Mouse (Mus musculus) spleen, adult 2 months (tissue): Measurements from ENCODE around the gene Gm11639. TPM values are rescaled to one million over a fixed set of nuclear protein-coding genes. Genes with fewer than 3 reads are reported as not detected.

Experiments
- DNase-seq, 2 experiments: peaks; one replicate each; pipeline versions ENCODE4 v3.0.0 to v3.0.0-alpha.2; 2012 to 2021; ENCODE audit warnings: low spot score in 2 of 2, low read depth in 1 of 2
- H3K27ac ChIP-seq: fragments of 200-500 bp; 2 replicates; pipeline ENCODE4 v1.5.1; 2012; ENCODE audit warnings: low read length, inconsistent platforms; ENCODE audit not compliant: insufficient read depth
- H3K27me3 ChIP-seq: fragments of 200-500 bp; 2 replicates; pipeline ENCODE4 v1.6.1; 2012; ENCODE audit warnings: mild to moderate bottlenecking, moderate library complexity, low read length, inconsistent platforms; ENCODE audit not compliant: control insufficient read depth, insufficient read depth
- H3K36me3 ChIP-seq: fragments of 200-500 bp; 2 replicates; pipeline ENCODE4 v1.6.1; 2012; ENCODE audit warnings: mild to moderate bottlenecking, low read length, inconsistent platforms; ENCODE audit not compliant: control insufficient read depth, insufficient read depth
- H3K4me1 ChIP-seq: fragments of 200-500 bp; 2 replicates; pipeline ENCODE4 v1.6.1; 2011; ENCODE audit warnings: inconsistent platforms; ENCODE audit not compliant: control insufficient read depth, insufficient read depth, insufficient read length
- H3K4me3 ChIP-seq: fragments of 200-500 bp; 2 replicates; pipeline ENCODE4 v1.5.1; 2011; ENCODE audit warnings: mild to moderate bottlenecking, inconsistent platforms; ENCODE audit not compliant: insufficient read depth, insufficient read length; ENCODE audit errors: extremely low read depth
- CTCF ChIP-seq: fragments of 200-500 bp; IDR thresholded peaks from 2 replicates; pipeline ENCODE4 v1.5.1; 2011; ENCODE audit warnings: mild to moderate bottlenecking, inconsistent platforms; ENCODE audit not compliant: insufficient read depth, insufficient read length, insufficient replicate concordance; ENCODE audit errors: extremely low read depth
- POLR2A ChIP-seq: fragments of 200-500 bp; IDR thresholded peaks from 2 replicates; pipeline ENCODE4 v1.6.1; 2011; ENCODE audit warnings: low read depth, low read length, inconsistent platforms
- WGBS: fragments of 180-500 bp; shearing (Covaris S2); methylation state at CpG from one replicate; pipeline ENCODE4 v1.1.7; 2018; 5-methylcytosine and 5-hydroxymethylcytosine counted together
- polyA plus RNA-seq: library from polyadenylated mRNA; depleted of rRNA; stranded (reverse); fragments of >200 nt; gene quantifications from 2 replicates; pipeline ENCODE4 v1.2.3, GENCODE M21; 2012

Gm11639 gene
- polyA plus RNA-seq, 1 experiment, result not detected

DNA sequence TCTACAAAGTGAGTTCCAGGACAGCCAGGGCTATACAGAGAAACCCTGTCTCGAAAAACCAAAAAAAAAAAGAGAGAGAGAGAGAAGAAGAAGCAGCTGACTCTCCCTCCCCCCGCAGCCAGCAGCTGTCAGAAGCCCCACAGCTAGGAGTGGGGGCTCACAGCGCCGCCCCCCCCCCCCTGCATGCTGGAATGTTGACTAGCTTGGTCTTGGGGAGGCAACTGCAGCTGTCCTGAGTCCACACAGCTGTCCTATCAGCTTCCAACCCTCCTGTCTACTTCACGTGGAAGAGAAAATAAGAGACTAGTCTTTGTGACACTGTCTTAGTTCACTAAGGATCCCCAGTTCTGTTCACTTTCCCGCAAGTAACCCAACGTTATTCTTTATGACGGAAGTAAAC, 287.0 kb downstream of the Gm11639 start:
- TF ChIP-seq CTCF (no peak), POLR2A (no peak)
- DNase-seq, result no peak
- WGBS, result 80% methylated on average over 8 of the region's 8 CpGs

DNA sequence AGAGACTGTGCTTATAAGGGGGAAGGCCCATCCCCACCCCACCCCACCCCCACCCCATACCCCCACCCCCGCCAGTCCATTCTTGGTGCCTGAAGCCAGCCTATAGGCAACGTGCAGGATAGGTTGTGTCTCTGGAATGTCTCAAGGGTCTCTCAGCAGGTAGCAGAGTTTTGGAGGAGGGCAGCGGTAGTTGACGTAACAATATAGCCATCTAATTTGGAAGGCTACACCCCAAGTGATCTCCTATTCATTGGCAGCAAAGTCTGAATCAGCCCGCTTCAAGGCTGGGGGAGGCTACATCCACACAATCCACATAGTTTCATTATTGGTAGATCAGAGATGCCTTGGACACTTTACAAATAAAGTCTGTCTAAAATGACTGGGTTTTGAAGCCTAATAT, 292.5 kb downstream of the Gm11639 start:
- no peak overlapping the region for H3K27ac ChIP-seq
- no peak for TF ChIP-seq CTCF
- TF ChIP-seq POLR2A, result no peak
- no peaks in the 10 kb centered on the region for H3K27me3 ChIP-seq
- H3K36me3 ChIP-seq, result no peaks in the 10 kb centered on the region
- no peaks in the 10 kb centered on the region for H3K4me1 ChIP-seq
- H3K4me3 ChIP-seq, result no peak overlapping the region
- no peak for DNase-seq
- WGBS, result 84% methylated on average over 5 of the region's 5 CpGs

More for the DNA sequence above, 287.0 kb downstream of the Gm11639 start:
- Histone ChIP-seq H3K36me3 (no peaks in the 10 kb centered on the region), H3K4me3 (no peak overlapping the region), H3K27ac (no peak overlapping the region), H3K27me3 (no peaks in the 10 kb centered on the region), H3K4me1 (no peaks in the 10 kb centered on the region)

DNA sequence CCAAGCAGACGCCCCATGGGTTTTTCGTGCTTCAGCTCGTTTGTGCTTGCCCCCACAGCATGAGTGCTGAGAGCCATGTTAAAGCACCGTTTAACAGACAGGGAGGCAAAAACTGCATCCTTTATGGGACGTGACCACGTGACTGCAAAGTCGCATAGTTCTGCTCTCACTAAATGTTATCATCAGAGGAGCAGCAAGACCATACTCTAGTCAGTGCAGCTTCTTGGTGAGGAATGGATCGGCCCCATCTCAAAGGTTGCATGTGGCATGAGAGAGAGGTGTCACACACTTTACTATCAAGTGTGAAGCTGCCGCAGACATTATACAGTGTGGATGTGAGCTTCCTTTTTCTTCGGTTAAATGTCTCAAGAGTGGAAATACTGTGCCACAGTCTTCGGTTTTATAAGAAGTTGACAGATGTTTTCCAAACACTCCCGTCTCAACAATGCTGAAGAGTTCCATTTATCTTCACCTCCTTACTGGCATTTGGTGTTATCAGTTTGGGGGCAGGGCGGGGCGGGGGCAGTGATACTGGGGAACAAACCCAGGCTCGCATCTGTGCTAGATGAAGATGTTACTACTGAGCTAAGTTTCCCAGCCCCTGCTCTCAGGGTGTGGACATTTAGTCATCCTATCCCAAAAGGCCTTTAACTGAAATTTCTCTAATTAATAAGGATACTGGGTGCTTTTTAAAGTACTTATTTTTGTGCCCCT, 296.0 kb downstream of the Gm11639 start:
- TF ChIP-seq POLR2A, result no peak
- no peak for TF ChIP-seq CTCF
- H3K4me1 ChIP-seq, result no peaks in the 10 kb centered on the region
- no peaks in the 10 kb centered on the region for H3K36me3 ChIP-seq
- 73% methylated on average over 15 of the region's 15 CpGs for WGBS
- H3K27ac ChIP-seq, result no peak overlapping the region
- no peak for DNase-seq
- H3K27me3 ChIP-seq, result no peaks in the 10 kb centered on the region
- no peak overlapping the region for H3K4me3 ChIP-seq

DNA sequence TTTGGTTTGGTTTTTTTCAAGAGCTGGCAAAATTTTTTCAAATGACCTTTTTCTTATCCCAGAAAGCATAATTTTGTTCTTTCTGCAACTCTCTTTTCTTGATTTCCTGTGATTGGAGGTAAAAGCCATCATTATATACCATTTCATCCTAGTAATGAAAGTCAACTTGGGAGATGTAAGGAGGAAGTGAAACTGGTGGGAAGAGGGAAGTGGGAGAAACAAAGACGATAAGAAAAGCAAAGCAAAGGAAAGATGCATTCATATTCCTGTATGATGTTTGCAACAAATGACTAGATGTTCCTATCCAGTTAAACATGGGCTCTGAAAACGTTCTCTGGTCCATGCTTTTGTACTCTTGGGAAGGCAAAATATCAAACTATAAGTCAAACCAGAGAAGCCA, 323.7 kb downstream of the Gm11639 start:
- no peak for TF ChIP-seq POLR2A
- no peak for TF ChIP-seq CTCF
- WGBS, result 23% methylated on average over 2 of the region's 2 CpGs
- no peak for DNase-seq
- H3K27me3 ChIP-seq, result no peaks in the 10 kb centered on the region
- H3K27ac ChIP-seq, result no peak overlapping the region
- no peaks in the 10 kb centered on the region for H3K4me1 ChIP-seq
- H3K4me3 ChIP-seq, result no peak overlapping the region
- H3K36me3 ChIP-seq, result no peaks in the 10 kb centered on the region

DNA sequence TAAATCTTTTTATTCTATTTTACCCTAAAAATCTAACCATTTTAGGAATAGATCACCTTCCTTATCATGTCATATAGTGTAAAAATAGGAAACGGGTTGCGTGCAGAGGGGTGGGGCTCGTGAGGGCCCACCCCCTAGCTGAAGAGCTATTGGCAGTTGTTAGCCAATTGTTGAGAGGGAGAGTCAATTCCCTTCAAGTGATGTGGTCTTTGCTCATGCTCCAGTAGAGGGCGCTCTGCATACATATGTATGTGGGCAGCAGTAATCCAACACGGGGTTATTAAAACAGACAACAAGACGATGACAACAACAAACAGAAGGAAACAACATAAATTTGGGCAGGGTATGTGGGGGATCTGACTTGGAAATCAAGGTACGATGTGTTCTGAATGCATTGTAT, 335.6 kb downstream of the Gm11639 start:
- no peak for DNase-seq
- TF ChIP-seq POLR2A, result no peak
- TF ChIP-seq CTCF, result no peak
- H3K36me3 ChIP-seq, result no peaks in the 10 kb centered on the region
- H3K27me3 ChIP-seq, result no peaks in the 10 kb centered on the region
- no peak overlapping the region for H3K4me3 ChIP-seq
- WGBS, result 71% methylated on average over 7 of the region's 7 CpGs
- H3K27ac ChIP-seq, result no peak overlapping the region
- no peaks in the 10 kb centered on the region for H3K4me1 ChIP-seq

DNA sequence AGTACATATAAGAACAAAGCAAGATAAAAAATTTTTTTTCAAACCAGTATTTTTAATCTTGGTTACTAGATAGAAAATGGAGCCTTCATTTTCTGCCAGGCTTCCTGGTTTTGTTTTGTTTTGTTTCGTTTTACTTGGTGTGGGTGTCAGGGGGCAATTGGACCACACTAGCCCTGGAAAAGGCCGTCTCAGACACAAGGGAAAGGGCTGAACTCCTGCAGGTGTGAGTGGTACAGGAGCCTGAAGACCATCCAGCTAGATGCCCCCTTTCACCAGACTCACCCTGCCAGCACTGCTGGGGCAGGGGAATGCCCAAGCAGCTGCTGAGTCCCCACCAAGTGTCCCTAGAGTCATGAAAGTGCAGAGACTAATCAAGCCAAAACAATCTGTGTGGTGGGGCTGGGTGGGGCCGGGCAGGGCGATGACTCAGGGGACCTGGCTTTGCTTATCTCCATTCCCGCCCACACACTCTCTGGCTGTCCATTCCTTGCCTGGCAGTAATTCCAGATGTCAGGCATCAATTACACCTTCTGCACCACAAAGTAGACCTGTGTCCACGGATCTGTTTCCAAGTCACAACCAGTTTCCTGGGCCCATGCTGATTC, 343.3 kb downstream of the Gm11639 start:
- Histone ChIP-seq H3K27ac (no peak overlapping the region), H3K36me3 (no peaks in the 10 kb centered on the region), H3K27me3 (no peaks in the 10 kb centered on the region), H3K4me1 (no peaks in the 10 kb centered on the region), H3K4me3 (no peak overlapping the region)
- no peak for DNase-seq
- TF ChIP-seq CTCF (no peak), POLR2A (no peak)
- 65% methylated on average over 6 of the region's 6 CpGs for WGBS

DNA sequence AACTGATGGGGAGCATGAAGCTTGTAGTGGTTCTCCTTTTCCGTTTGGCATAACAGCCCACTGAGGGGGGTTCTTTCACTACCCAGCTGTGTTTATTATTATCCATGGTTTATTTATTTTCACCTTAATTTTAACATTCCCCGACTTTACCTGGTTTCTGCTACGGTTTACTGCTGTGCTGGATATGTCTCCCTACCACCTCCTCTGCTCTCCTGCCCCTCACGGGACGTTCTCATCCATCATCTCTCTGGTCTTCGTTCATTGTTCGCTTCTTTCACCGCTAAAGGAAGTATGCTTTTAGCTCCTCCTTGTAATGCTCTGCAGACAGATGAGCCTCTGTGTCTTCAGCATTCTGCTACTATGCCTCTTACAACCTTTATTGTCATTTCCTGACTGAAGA, 344.0 kb downstream of the Gm11639 start:
- Histone ChIP-seq H3K27ac (no peak overlapping the region), H3K4me3 (no peak overlapping the region), H3K27me3 (no peaks in the 10 kb centered on the region), H3K36me3 (no peaks in the 10 kb centered on the region), H3K4me1 (no peaks in the 10 kb centered on the region)
- 75% methylated on average over 8 of the region's 8 CpGs for WGBS
- DNase-seq, result no peak
- no peak for TF ChIP-seq CTCF
- TF ChIP-seq POLR2A, result no peak
